7 mouse cellular contexts compared by ENCODE assay signal in the genomic region with DNA sequence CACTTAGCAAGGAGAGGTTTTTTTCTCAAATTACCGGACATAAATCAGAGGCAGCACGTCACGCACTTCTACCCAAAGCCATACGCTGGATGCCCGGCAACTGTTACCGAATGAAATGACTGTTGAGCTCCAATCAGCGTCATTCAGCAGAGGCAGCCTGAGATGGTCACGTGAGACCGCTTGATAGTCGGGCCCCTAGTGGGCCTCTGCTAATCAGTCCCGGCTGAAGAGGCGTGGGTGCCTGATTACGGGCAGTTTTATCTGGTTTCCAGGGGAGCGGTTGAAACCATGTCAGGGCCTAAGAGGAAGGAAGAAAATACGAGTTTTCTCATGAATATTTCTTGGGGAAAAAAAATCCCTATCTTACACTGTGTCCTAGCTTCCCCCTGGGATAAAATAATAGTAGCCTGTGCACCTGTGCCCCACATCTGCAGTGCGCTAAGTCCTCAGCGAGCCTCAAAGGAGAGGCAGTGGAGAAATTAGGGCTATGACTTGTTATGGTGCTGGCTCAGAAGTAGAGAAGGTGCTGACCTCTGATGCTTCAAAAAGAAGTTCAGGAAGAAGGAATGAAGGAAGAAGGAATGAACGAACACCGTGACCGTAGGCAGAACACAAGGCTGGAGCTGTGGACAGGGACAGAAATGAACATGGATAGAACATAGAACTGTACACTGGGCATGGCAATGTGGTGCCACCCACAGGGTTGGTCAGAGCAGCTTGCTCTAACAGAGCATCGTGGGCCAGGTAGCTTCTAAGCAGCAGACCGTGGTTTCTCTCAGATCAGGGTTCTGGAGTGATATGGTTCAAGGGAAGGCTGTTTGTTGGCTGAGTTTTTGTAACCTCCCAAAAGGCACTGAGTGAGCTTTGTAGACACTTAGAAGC. TPM values are rescaled to one million over a fixed set of nuclear protein-coding genes. Genes with fewer than 3 reads are reported as not detected.
DNase-seq lines count a peak whose midpoint lies in the region; ATAC-seq lines count a peak whose summit lies in the region.

No protein-coding gene starts in this region.

- H3K36me3 ChIP-seq in embryonic facial prominence, embryonic 11.5 days (replicated peaks; ENCODE audit: control insufficient read depth, insufficient read depth, low read depth, low read length): no peaks in the 10 kb centered on the region
- no peaks in the 10 kb centered on the region for H3K36me3 ChIP-seq in heart, embryonic 12.5 days
- H3K36me3 ChIP-seq in limb, embryonic 12.5 days: no peaks in the 10 kb centered on the region

- peak; percentile 13 for DNase-seq in lung, postnatal 36 days
- no peak for DNase-seq in lung, postnatal 14 days
- DNase-seq in embryonic facial prominence, embryonic 11.5 days (ENCODE audit: low spot score): peak; percentile 81
- peak; percentile 89 for DNase-seq in retina, postnatal 1 day
- DNase-seq in testis, postnatal 14 days (ENCODE audit: low spot score): no peak

- WGBS in embryonic facial prominence, embryonic 11.5 days: 47% methylated on average over 22 of the region's 22 CpGs
- 25% methylated on average over 22 of the region's 22 CpGs for WGBS in heart, embryonic 12.5 days
- WGBS in limb, embryonic 12.5 days: 44% methylated on average over 22 of the region's 22 CpGs

- no peak overlapping the region for H3K4me2 ChIP-seq in embryonic facial prominence, embryonic 11.5 days (ENCODE audit: low read depth, low read length)
- peak overlapping the region; percentile 42 for H3K4me2 ChIP-seq in heart, embryonic 12.5 days
- H3K4me2 ChIP-seq in limb, embryonic 12.5 days: peak overlapping the region; percentile 17; the same call in 1 of the 2 replicates

- ATAC-seq in embryonic facial prominence, embryonic 11.5 days (replicated peaks; ENCODE audit: insufficient number of reproducible peaks, low FRiP score, low TSS enrichment, low read depth): peak; percentile 74
- ATAC-seq in heart, embryonic 12.5 days (ENCODE audit: insufficient number of reproducible peaks, low FRiP score): peak; percentile 87
- ATAC-seq in limb, embryonic 12.5 days (ENCODE audit: insufficient number of reproducible peaks, insufficient read depth, low FRiP score, low TSS enrichment, low read depth): no peak

- no peak overlapping the region for H3K9ac ChIP-seq in embryonic facial prominence, embryonic 11.5 days (replicated peaks; ENCODE audit: low read length)
- H3K9ac ChIP-seq in heart, embryonic 12.5 days: no peak overlapping the region
- H3K9ac ChIP-seq in limb, embryonic 12.5 days (replicated peaks): no peak overlapping the region

- H3K9me3 ChIP-seq in embryonic facial prominence, embryonic 11.5 days (replicated peaks; ENCODE audit: control insufficient read depth, low read length): no peaks in the 10 kb centered on the region
- H3K9me3 ChIP-seq in heart, embryonic 12.5 days (replicated peaks): peaks cover 15% of the 10 kb centered on the region; the same call in 1 of the 2 replicates
- no peaks in the 10 kb centered on the region for H3K9me3 ChIP-seq in limb, embryonic 12.5 days

- no peaks in the 10 kb centered on the region for H3K27me3 ChIP-seq in embryonic facial prominence, embryonic 11.5 days (ENCODE audit: control insufficient read depth, insufficient read depth, low read length)
- no peaks in the 10 kb centered on the region for H3K27me3 ChIP-seq in heart, embryonic 12.5 days (replicated peaks)
- no peaks in the 10 kb centered on the region for H3K27me3 ChIP-seq in limb, embryonic 12.5 days

- no peak overlapping the region for H3K27ac ChIP-seq in embryonic facial prominence, embryonic 11.5 days (replicated peaks; ENCODE audit: low read depth, low read length)
- H3K27ac ChIP-seq in heart, embryonic 12.5 days (ENCODE audit: poor library complexity, severe bottlenecking): peak overlapping the region; percentile 69
- no peak overlapping the region for H3K27ac ChIP-seq in limb, embryonic 12.5 days

- no peak overlapping the region for H3K4me3 ChIP-seq in embryonic facial prominence, embryonic 11.5 days (ENCODE audit: low read depth, low read length)
- H3K4me3 ChIP-seq in heart, embryonic 12.5 days: no peak overlapping the region
- no peak overlapping the region for H3K4me3 ChIP-seq in limb, embryonic 12.5 days (replicated peaks)

- H3K4me1 ChIP-seq in embryonic facial prominence, embryonic 11.5 days (ENCODE audit: control insufficient read depth, insufficient read depth, low read length): no peaks in the 10 kb centered on the region
- peaks cover 23% of the 10 kb centered on the region for H3K4me1 ChIP-seq in heart, embryonic 12.5 days (replicated peaks)
- H3K4me1 ChIP-seq in limb, embryonic 12.5 days (replicated peaks): peaks cover 5% of the 10 kb centered on the region

RNA-seq across cellular contexts. Expression of gene Gm4792, which starts 48.7 kb away (rescaled TPM):
- polyA plus RNA-seq in embryonic facial prominence, embryonic 11.5 days (2014; fragmentation: Nextera tagmentation; extraction: Ambion mirVana): not detected in 2 replicates
- not detected in 2 replicates for polyA plus RNA-seq in heart, embryonic 12.5 days (2016; fragmentation: Nextera tagmentation; extraction: Ambion mirVana)
- not detected in 2 replicates for polyA plus RNA-seq in limb, embryonic 12.5 days (2016; fragmentation: Nextera tagmentation; extraction: Ambion mirVana)

RNA-seq across cellular contexts. Expression of gene Ndufa12, which starts 51.3 kb away (rescaled TPM):
- polyA plus RNA-seq in embryonic facial prominence, embryonic 11.5 days (2014; fragmentation: Nextera tagmentation; extraction: Ambion mirVana): 477 and 485 TPM in 2 replicates
- 634 and 641 TPM in 2 replicates for polyA plus RNA-seq in heart, embryonic 12.5 days (2016; fragmentation: Nextera tagmentation; extraction: Ambion mirVana)
- 449 and 455 TPM in 2 replicates for polyA plus RNA-seq in limb, embryonic 12.5 days (2016; fragmentation: Nextera tagmentation; extraction: Ambion mirVana)

Comparison
In these comparisons a context has a peak if more than half of its experiments do, and no peak if none do; other contexts are left out.
1. DNase-seq: peak in lung, postnatal 36 days (single experiment), embryonic facial prominence, embryonic 11.5 days (single experiment) and retina, postnatal 1 day (single experiment); none in lung, postnatal 14 days (single experiment) and testis, postnatal 14 days (single experiment).